Mouse (Mus musculus): ENCODE data around the gene Cpeb1.

Cpeb1 gene

DNA sequence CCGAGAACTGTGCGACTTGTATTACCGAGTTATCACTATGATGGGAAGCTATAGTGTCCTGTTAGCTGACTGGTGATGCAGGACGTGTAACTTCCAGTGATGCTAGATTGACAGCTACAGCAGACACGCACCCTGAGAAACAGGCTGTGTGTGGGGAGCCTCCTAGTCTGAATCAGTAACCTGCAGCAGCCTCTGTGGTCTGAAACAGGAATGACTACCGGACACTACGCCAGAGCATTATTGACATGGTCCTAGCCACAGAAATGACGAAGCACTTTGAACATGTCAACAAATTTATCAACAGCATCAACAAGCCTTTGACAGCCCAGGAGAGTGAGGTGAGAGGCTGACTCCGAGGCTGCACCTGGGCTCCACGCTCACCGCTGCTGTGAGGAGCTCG lies 129.2 kb downstream of the Cpeb1 start:
- no peak for DNase-seq

DNA sequence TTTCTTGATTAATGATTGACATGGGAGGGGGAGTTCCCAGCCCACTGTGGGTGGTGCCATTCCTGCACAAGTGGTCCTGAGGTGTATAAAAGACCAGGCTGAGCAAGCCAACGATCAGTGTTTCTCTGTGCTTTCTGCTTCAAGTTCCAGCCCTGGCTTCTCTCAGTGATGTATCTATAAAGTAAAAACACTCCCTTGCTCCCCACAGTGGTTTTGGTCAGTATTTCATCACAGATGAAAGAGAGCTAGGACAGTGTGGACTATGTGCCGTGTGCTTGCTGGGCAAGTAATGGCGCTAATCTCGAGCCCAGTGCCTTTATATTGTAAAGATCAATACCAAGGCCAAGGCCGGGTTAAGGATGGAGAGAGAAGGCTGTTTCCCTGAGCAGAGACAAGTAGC lies 133.5 kb downstream of the Cpeb1 start:
- DNase-seq, result no peak

DNA sequence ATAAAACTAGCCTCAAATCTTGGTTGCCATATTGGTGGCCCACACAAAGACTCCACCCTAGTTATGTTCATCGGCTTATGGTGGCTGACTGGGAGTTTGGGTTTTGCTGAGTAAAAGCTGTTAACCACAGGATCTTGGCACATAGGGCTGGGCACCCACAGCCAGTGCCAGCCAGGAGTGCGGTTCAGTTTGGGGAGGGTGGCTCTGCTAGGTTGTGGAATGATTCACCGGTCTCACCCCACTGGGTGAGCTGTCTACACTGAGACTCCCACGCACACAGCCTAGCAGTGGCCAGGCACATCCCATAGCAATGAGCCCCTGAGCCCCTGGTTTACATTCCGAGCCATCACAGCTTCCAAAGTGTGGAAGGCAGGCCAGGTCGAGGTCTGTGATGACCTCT lies 135.5 kb downstream of the Cpeb1 start:
- peak; percentile 39 for DNase-seq

DNA sequence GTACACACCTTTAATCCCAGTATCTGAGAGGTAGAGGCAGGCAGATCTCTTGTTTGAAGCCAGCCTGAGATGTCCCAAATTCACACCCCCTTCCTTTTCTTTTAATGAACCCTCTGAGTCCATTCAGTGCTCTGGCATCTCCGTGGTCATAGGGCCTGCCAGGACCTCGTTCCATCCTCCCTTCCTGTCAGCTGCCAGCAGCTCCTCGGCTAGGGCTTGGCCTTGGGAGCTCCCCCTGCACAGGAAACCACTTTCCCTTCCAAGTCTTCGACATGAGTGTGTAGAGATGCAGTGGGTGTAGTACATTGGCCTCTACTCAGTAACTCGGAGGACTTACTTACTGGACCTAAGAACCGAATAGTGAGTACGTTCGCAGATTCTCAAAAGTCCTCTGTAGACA lies 139.7 kb downstream of the Cpeb1 start:
- no peak for DNase-seq

DNA sequence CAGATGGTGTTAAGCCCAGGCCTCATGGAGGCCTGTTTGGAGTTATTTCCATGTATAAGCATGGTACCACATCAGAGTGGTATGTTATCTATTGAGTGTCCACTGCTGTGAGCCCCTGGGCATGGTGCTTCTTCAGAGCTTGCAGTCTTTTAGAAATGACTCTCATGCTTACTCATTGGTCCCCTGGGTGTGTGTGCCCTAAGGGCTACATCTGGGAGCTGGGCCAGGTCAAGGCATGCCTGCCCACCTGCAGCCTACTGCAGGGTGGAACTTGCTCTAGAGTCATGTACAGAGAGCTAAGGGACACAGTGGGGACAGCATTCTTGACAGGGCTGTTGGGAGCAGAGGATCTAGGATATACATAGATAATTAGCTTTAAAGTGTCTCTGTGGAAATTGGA lies 143.7 kb downstream of the Cpeb1 start:
- DNase-seq, result no peak

DNA sequence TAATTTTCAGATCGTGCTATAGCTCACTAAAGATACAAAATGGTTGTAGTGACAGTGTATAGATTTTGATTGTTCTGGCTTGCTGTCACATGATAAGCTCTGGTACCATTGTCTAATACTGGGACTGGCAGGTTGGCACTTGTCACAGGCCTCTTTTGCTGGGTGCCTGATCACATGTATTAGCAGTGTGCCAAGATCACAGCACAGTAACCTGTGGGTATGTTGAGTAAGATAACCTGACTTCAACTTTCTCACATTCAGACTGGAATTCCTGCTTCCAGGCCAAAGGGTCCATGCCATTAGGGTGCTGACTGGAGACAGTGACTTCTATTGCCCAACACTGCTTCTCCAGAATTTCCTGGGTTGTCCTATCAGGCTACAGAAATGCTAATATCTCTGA lies 144.1 kb downstream of the Cpeb1 start:
- DNase-seq, result no peak

DNA sequence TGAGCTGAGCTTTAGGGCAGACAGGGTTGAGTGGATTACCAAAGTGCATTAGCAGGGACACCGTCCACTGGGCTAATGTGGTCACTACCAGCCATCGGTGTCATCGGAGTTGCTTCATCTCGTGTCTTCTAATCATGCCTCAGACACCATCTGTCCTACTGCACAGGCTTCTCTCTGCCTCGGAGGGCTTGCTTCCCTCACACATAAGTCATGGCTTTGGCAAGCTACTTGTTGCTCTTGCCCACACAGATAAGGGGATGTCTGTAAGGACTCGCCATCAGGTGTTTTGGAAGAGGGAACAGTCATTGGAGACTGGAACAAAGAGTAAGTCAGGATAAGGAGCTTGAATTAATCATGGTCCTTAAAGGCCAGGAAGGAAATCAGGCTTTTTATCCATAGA lies 146.0 kb downstream of the Cpeb1 start:
- no peak for DNase-seq

DNA sequence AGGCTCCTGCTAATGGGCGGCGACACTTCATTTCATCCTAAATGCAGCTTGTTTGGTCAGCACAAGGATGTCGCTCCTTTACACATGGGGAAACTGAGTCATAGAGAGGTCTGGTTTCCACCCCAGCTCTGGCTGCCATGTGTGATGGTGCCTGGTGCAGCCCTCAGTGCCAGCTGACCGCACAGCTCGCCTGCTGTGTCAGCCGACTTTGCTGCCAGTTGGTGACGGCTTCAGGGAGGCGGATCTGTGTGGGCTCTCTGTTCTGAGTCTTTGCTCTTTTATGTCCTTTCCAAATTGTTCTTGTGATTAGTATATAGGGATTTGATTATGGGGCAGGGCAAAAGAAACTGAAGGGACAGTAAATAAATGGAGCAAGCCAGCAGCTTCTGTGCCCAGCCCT lies 147.5 kb downstream of the Cpeb1 start:
- peak; percentile 51 for DNase-seq

DNA sequence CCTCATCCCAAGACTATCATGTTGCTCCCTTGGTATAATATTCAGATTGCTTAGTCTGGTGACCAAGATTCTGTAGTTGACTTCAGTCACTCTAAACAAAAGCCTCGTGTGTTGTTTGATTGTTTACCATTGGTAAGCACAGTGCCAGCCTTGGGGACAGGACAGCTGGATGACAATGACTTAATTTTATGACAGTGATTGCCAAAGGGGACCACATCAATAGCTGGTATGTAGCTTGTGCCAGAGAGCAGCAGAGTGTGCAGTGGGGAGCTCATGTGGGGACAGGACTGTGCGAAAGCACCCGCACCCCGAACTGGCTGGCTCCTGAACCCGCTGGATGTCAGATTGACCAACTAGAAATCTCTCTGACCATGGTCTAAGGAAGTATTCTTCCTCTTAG lies 150.6 kb downstream of the Cpeb1 start:
- peak; percentile 28 for DNase-seq

DNA sequence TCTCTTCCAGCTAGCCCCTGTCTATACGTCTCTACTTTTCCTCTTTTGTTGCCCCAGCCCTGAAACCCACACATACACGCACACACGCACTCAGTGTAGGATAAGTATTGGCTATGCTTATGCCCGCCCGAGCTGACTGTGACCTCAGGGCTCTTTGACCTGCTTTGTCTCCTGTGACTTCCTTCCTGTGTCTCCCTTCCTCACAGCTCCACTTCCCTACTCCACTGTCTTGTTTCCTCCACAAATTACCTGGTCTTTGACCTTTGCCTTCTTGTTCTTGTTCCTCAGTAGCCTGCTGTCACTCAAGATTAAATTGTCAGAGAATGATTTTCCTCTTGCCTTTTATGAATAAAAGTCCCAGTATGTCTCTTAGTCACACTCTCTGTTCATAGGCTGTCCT lies 151.2 kb downstream of the Cpeb1 start:
- DNase-seq, result no peak

DNA sequence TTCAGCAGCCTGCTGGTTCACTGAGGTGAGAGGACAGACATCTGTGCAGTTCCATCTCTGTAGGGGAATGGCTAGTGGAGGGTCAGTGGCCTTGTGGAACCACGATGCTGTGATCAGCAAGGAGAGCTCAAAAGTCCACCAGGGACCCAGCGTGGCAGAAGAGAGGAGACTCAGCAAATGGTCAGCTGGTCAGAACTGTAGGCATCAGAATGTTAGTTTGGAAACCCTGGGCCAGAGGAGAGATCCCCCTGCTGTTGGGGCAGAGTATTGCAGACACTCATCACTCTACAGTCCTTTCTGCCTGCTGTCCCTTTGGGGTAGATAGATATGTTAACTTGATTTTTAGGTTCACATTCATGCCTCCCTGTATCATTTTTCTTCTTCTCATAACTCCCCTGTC lies 151.6 kb downstream of the Cpeb1 start:
- no peak for DNase-seq

DNA sequence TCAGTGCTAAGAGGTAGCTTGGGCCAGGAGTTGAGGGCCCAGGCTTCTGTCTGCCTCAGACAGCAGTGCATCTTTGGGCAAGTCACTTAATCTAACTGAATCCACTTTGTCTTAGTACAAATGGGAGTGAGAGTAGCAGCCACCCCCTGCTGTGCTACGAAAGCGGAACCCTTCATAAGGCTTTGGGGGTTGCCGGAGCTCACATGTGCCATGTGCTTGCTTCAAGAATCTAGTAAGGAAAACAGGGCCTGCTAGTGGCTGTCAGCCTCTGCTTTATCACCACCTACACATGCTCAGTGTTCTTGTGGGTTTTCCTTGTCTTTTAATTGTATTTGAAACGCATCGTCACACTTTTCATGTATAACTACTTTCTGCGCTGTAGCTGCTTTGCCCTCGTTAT lies 153.9 kb downstream of the Cpeb1 start:
- no peak for DNase-seq

DNA sequence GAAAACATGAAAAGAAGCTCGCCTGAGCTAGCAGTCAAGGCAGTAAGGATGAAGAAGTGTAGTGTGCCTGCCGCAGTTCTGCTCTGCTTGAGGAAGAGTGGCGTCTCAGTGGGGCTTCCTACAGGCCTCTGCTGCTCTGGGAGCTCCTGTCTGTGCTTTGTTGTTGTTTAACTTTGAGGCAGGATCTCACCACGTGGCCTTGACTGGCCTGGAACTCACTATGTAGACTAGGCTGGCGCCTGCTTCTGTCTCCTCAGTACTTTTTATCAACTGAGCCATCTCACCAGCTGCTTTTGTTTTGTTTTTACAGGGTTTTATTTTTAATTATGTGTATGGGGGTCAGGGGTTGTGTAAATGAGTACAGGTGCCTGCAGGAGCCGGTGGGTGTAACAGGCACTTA lies 157.1 kb downstream of the Cpeb1 start:
- DNase-seq, result no peak
